8 mouse cellular contexts compared by ENCODE assay signal in genomic region chr4:56801907-56802668, GRCm38 (mm10). TPM values are rescaled to one million over a fixed set of nuclear protein-coding genes. Genes with fewer than 3 reads are reported as not detected.
DNase-seq lines count a peak whose midpoint lies in the region; ATAC-seq and TF ChIP-seq lines count a peak whose summit lies in the region.

Elp1 (minus strand) TSS chr4:56802331.
Fam206a (plus strand) TSS chr4:56802345.

- peak; percentile 98 for ATAC-seq in forebrain, embryonic 12.5 days (ENCODE audit: low FRiP score)
- ATAC-seq in heart, postnatal 0 days (ENCODE audit: insufficient read depth, low read depth), result peak; percentile 95
- ATAC-seq in liver, embryonic 16.5 days (ENCODE audit: low read depth), result peak; percentile 92
- ATAC-seq in neural tube, embryonic 13.5 days (ENCODE audit: low read depth), result peak; percentile 98

- peaks cover 34 to 70% of the 10 kb centered on the region in 2 experiments for H3K36me3 ChIP-seq in CH12.LX (replicated peaks in 1 of 2; ENCODE audit: control insufficient read depth in 1 of 2, insufficient read depth in 1 of 2, low read length in 1 of 2)
- peaks cover 51% of the 10 kb centered on the region for H3K36me3 ChIP-seq in forebrain, embryonic 12.5 days (replicated peaks)
- H3K36me3 ChIP-seq in heart, postnatal 0 days (replicated peaks; ENCODE audit: control insufficient read depth, insufficient read depth, low read length), result peaks cover 43% of the 10 kb centered on the region
- no peaks in the 10 kb centered on the region; the same call in 1 of the 2 replicates for H3K36me3 ChIP-seq in liver, embryonic 16.5 days (ENCODE audit: control insufficient read depth, insufficient read depth)
- H3K36me3 ChIP-seq in neural tube, embryonic 13.5 days, result peaks cover 45% of the 10 kb centered on the region
- H3K36me3 ChIP-seq in testis, adult 2 months (ENCODE audit: control insufficient read depth, insufficient read depth, low read length), result no peaks in the 10 kb centered on the region; the same call in 1 of the 2 replicates

- H3K9me3 ChIP-seq in CH12.LX (replicated peaks; ENCODE audit: low read length), result no peaks in the 10 kb centered on the region
- no peaks in the 10 kb centered on the region for H3K9me3 ChIP-seq in forebrain, embryonic 12.5 days
- H3K9me3 ChIP-seq in heart, postnatal 0 days (replicated peaks; ENCODE audit: control insufficient read depth, low read length), result no peaks in the 10 kb centered on the region
- H3K9me3 ChIP-seq in liver, embryonic 16.5 days (replicated peaks; ENCODE audit: control insufficient read depth, low read length), result no peaks in the 10 kb centered on the region
- no peaks in the 10 kb centered on the region for H3K9me3 ChIP-seq in neural tube, embryonic 13.5 days

- peak within 1 kb of the TSS; percentile 88 to 99 (median 95) for H3K4me3 ChIP-seq in CH12.LX (replicated peaks in 1 of 3; ENCODE audit: low read depth in 2 of 3, low read length in 2 of 3, poor library complexity in 1 of 3)
- peak within 1 kb of the TSS; percentile 96 for H3K4me3 ChIP-seq in forebrain, embryonic 12.5 days (replicated peaks)
- peak within 1 kb of the TSS; percentile 86 for H3K4me3 ChIP-seq in heart, postnatal 0 days (ENCODE audit: low read depth, low read length)
- peak within 1 kb of the TSS; percentile 79 for H3K4me3 ChIP-seq in liver, embryonic 16.5 days (ENCODE audit: low read depth, low read length)
- peak within 1 kb of the TSS; percentile 94 for H3K4me3 ChIP-seq in neural tube, embryonic 13.5 days
- H3K4me3 ChIP-seq in testis, adult 2 months (ENCODE audit: control insufficient read depth, low read depth, low read length), result peak within 1 kb of the TSS; percentile 89

- peak; percentile 82 for DNase-seq in CH12.LX (ENCODE audit: extremely low read depth)
- DNase-seq in c-Kit-positive CD71-positive TER-119-negative erythroid progenitor cells, embryonic 14.5 days (ENCODE audit: low read depth), result peak; percentile 80
- peak; percentile 79 for DNase-seq in heart, postnatal 0 days (ENCODE audit: low spot score)
- DNase-seq in kidney, postnatal 4 days, result peak; percentile 97

- H3K27me3 ChIP-seq in CH12.LX (replicated peaks), result no peaks in the 10 kb centered on the region
- no peaks in the 10 kb centered on the region for H3K27me3 ChIP-seq in forebrain, embryonic 12.5 days
- H3K27me3 ChIP-seq in heart, postnatal 0 days (ENCODE audit: control insufficient read depth, insufficient read depth, low read length), result no peaks in the 10 kb centered on the region
- no peaks in the 10 kb centered on the region for H3K27me3 ChIP-seq in liver, embryonic 16.5 days (ENCODE audit: control insufficient read depth, insufficient read depth, low read depth, low read length)
- no peaks in the 10 kb centered on the region for H3K27me3 ChIP-seq in neural tube, embryonic 13.5 days
- no peaks in the 10 kb centered on the region for H3K27me3 ChIP-seq in testis, adult 2 months (ENCODE audit: control insufficient read depth, insufficient read depth, low read length)

- no peak for TF ChIP-seq EP300 in CH12.LX (IDR thresholded peaks at IDR 0.05; ENCODE audit: low read length)
- TF ChIP-seq EP300 in heart, postnatal 0 days (IDR thresholded peaks at IDR 0.05; ENCODE audit: low read depth), result no peak

- no peak for TF ChIP-seq CTCF in CH12.LX (conservative IDR thresholded peaks at IDR 0.05 in 1 of 2, IDR thresholded peaks at IDR 0.05 in 1 of 2; ENCODE audit: low read depth in 2 of 2, low read length in 2 of 2)
- TF ChIP-seq CTCF in heart, postnatal 0 days (IDR thresholded peaks at IDR 0.05; ENCODE audit: low read depth), result no peak
- no peak for TF ChIP-seq CTCF in testis, adult 2 months (IDR thresholded peaks at IDR 0.05; ENCODE audit: control insufficient read depth, insufficient read depth, insufficient replicate concordance, low read depth, low read length)

- H3K4me2 ChIP-seq in CH12.LX (ENCODE audit: insufficient read depth, low read depth, poor library complexity, severe bottlenecking), result peak within 1 kb of the TSS; percentile 93
- H3K4me2 ChIP-seq in forebrain, embryonic 12.5 days, result peak within 1 kb of the TSS; percentile 81
- peak within 1 kb of the TSS; percentile 91 for H3K4me2 ChIP-seq in heart, postnatal 0 days (ENCODE audit: low read depth, low read length)
- H3K4me2 ChIP-seq in liver, embryonic 16.5 days (ENCODE audit: low read depth, low read length), result peak within 1 kb of the TSS; percentile 96
- H3K4me2 ChIP-seq in neural tube, embryonic 13.5 days, result peak within 1 kb of the TSS; percentile 86

- H3K9ac ChIP-seq in CH12.LX (ENCODE audit: insufficient read depth, low read depth), result peak within 1 kb of the TSS; percentile 75
- H3K9ac ChIP-seq in forebrain, embryonic 12.5 days, result peak within 1 kb of the TSS; percentile 86
- peak within 1 kb of the TSS; percentile 78 for H3K9ac ChIP-seq in heart, postnatal 0 days (replicated peaks; ENCODE audit: low read depth, low read length)
- H3K9ac ChIP-seq in liver, embryonic 16.5 days (ENCODE audit: low read depth, low read length), result peak within 1 kb of the TSS; percentile 75
- H3K9ac ChIP-seq in neural tube, embryonic 13.5 days, result peak within 1 kb of the TSS; percentile 88

- H3K4me1 ChIP-seq in CH12.LX (ENCODE audit: control insufficient read depth in 1 of 2, insufficient read depth in 2 of 2), result peaks cover 10 to 29% of the 10 kb centered on the region in 2 experiments
- H3K4me1 ChIP-seq in forebrain, embryonic 12.5 days, result peaks cover 26% of the 10 kb centered on the region
- H3K4me1 ChIP-seq in heart, postnatal 0 days (ENCODE audit: control insufficient read depth, insufficient read depth), result peaks cover 18% of the 10 kb centered on the region
- H3K4me1 ChIP-seq in liver, embryonic 16.5 days (ENCODE audit: control insufficient read depth, low read depth, low read length), result peaks cover 10% of the 10 kb centered on the region
- peaks cover 36% of the 10 kb centered on the region for H3K4me1 ChIP-seq in neural tube, embryonic 13.5 days (replicated peaks)
- H3K4me1 ChIP-seq in testis, adult 2 months (ENCODE audit: control insufficient read depth, insufficient read depth, low read length), result no peaks in the 10 kb centered on the region

- under 1% methylated on average over 72 of the region's 72 CpGs for WGBS in forebrain, embryonic 12.5 days
- WGBS in heart, postnatal 0 days, result under 1% methylated on average over 72 of the region's 72 CpGs
- under 1% methylated on average over 72 of the region's 72 CpGs for WGBS in liver, embryonic 16.5 days (ENCODE audit: insufficient replicate concordance)
- under 1% methylated on average over 72 of the region's 72 CpGs for WGBS in neural tube, embryonic 13.5 days

- no peak for TF ChIP-seq RAD21 in CH12.LX (IDR thresholded peaks at IDR 0.05; ENCODE audit: low read depth, low read length)

- dilution Hi-C loops in CH12.LX (cut with MboI; ENCODE audit: extremely low pct_ligation_motif_present, extremely low pct_unique_long_range_greater_than_20kb, low sequenced_read_pairs), result no loop called here

- TF ChIP-seq POLR2A in CH12.LX (IDR thresholded peaks at IDR 0.05; ENCODE audit: low read depth, low read length), result peak; percentile 92
- TF ChIP-seq POLR2A in testis, adult 2 months (IDR thresholded peaks at IDR 0.05; ENCODE audit: control insufficient read depth, low read depth, low read length), result peak; percentile 84

- in situ Hi-C loops in CH12.LX (cut with MboI; ENCODE audit: low pct_ligation_motif_present, low pct_unique_long_range_greater_than_20kb, low sequenced_read_pairs), result no loop called here

- peak within 1 kb of the TSS; percentile 56 for H3K27ac ChIP-seq in CH12.LX (ENCODE audit: insufficient read depth, low read depth)
- peak within 1 kb of the TSS; percentile 78 for H3K27ac ChIP-seq in forebrain, embryonic 12.5 days
- H3K27ac ChIP-seq in heart, postnatal 0 days (ENCODE audit: low read depth), result peak within 1 kb of the TSS; percentile 62
- peak within 1 kb of the TSS; percentile 74 for H3K27ac ChIP-seq in liver, embryonic 16.5 days (ENCODE audit: low read length)
- H3K27ac ChIP-seq in neural tube, embryonic 13.5 days (replicated peaks), result peak within 1 kb of the TSS; percentile 87
- H3K27ac ChIP-seq in testis, adult 2 months (ENCODE audit: control insufficient read depth, insufficient read depth, low read depth, low read length), result peak within 1 kb of the TSS; percentile 88

- peaks cover 36% of the 10 kb centered on the region for H3K79me2 ChIP-seq in CH12.LX (replicated peaks; ENCODE audit: control insufficient read depth, extremely low read depth, insufficient read depth, poor library complexity, severe bottlenecking)

TF ChIP-seq in CH12.LX, 34 proteins besides CTCF, POLR2A, EP300 and RAD21 (continues in another document):
- TF ChIP-seq NELFE (IDR thresholded peaks at IDR 0.05; ENCODE audit: low read depth, low read length) (peak; percentile 84), SIN3A (IDR thresholded peaks at IDR 0.05; ENCODE audit: low read length) (peak; percentile 83; the same call in 1 of the 2 replicates), JUN (IDR thresholded peaks at IDR 0.05; ENCODE audit: insufficient read depth, low read depth, low read length) (no peak), POLR2AphosphoS2 (IDR thresholded peaks at IDR 0.05; ENCODE audit: low read depth, low read length) (peak; percentile 63; the same call in 1 of the 2 replicates), CHD1 (IDR thresholded peaks at IDR 0.05; ENCODE audit: low read depth, low read length) (no peak), HCFC1 (IDR thresholded peaks at IDR 0.05; ENCODE audit: low read depth, low read length) (peak; percentile 86)

RNA-seq across cellular contexts. Expression of gene Elp1, which starts in this region (rescaled TPM):
- total RNA-seq in CH12.LX (2012; rRNA removed) (58.1 and 68.0 TPM in 2 replicates), CH12.LX (2014; rRNA removed) (88.4 and 98.2 TPM in 2 replicates)
- polyA plus RNA-seq in CH12.LX (2012; ENCODE audit: insufficient read length, low read depth), result 54.3 and 58.2 TPM in 2 replicates
- 84.7 and 90.3 TPM in 2 replicates for polyA plus RNA-seq in forebrain, embryonic 12.5 days (2016; fragmentation: Nextera tagmentation; extraction: Ambion mirVana)
- total RNA-seq in heart, postnatal 0 days (2014; rRNA removed; ENCODE audit: low replicate concordance), result 20.4 and 25.5 TPM in 2 replicates
- polyA plus RNA-seq in heart, postnatal 0 days (2015; fragmentation: Nextera tagmentation; extraction: Ambion mirVana), result 12.9 and 15.0 TPM in 2 replicates
- 10.6 and 10.9 TPM in 2 replicates for polyA plus RNA-seq in liver, embryonic 16.5 days (2015; fragmentation: Nextera tagmentation; extraction: Ambion mirVana)
- 54.1 and 55.8 TPM in 2 replicates for polyA plus RNA-seq in neural tube, embryonic 13.5 days (2015; fragmentation: Nextera tagmentation; extraction: Ambion mirVana)
- polyA plus RNA-seq in testis, adult 2 months (2012; rRNA removed), result 7.7 and 7.8 TPM in 2 replicates

RNA-seq across cellular contexts. Expression of gene Fam206a, which starts in this region (rescaled TPM):
- total RNA-seq in CH12.LX (2012; rRNA removed) (8.2 and 11.1 TPM in 2 replicates), CH12.LX (2014; rRNA removed) (6.0 and 7.9 TPM in 2 replicates)
- polyA plus RNA-seq in CH12.LX (2012; ENCODE audit: insufficient read length, low read depth), result 26.1 and 29.4 TPM in 2 replicates
- 20.6 and 21.9 TPM in 2 replicates for polyA plus RNA-seq in forebrain, embryonic 12.5 days (2016; fragmentation: Nextera tagmentation; extraction: Ambion mirVana)
- 0.89 and 3.9 TPM in 2 replicates for total RNA-seq in heart, postnatal 0 days (2014; rRNA removed; ENCODE audit: low replicate concordance)
- 4.0 and 4.2 TPM in 2 replicates for polyA plus RNA-seq in heart, postnatal 0 days (2015; fragmentation: Nextera tagmentation; extraction: Ambion mirVana)
- 3.5 and 4.2 TPM in 2 replicates for polyA plus RNA-seq in liver, embryonic 16.5 days (2015; fragmentation: Nextera tagmentation; extraction: Ambion mirVana)
- polyA plus RNA-seq in neural tube, embryonic 13.5 days (2015; fragmentation: Nextera tagmentation; extraction: Ambion mirVana), result 14.7 and 18.8 TPM in 2 replicates
- polyA plus RNA-seq in testis, adult 2 months (2012; rRNA removed), result 13.5 and 14.0 TPM in 2 replicates

Comparison
In these comparisons a context has a peak if more than half of its experiments do, and no peak if none do; other contexts are left out.
1. Peak in every context shown above with its lines: DNase-seq, ATAC-seq, H3K4me3 ChIP-seq and H3K27ac ChIP-seq.